Comparison of ENCODE assay signal across 7 mouse cellular contexts in genomic region chr10:37397271-37397991, GRCm38 (mm10).
DNase-seq lines count a peak whose midpoint lies in the region; ATAC-seq and TF ChIP-seq lines count a peak whose summit lies in the region.

No protein-coding gene starts in this region.

- H3K36me3 ChIP-seq in midbrain, postnatal 0 days (ENCODE audit: insufficient read depth, low read length): no peaks in the 10 kb centered on the region
- no peaks in the 10 kb centered on the region for H3K36me3 ChIP-seq in stomach, embryonic 14.5 days (ENCODE audit: control insufficient read depth, insufficient read depth, low read length)

- H3K9me3 ChIP-seq in midbrain, postnatal 0 days (ENCODE audit: low read length): no peaks in the 10 kb centered on the region
- no peaks in the 10 kb centered on the region for H3K9me3 ChIP-seq in stomach, embryonic 14.5 days (ENCODE audit: control insufficient read depth, low read depth, low read length)

- no peak for TF ChIP-seq CTCF in midbrain, postnatal 0 days (IDR thresholded peaks at IDR 0.05)

- DNase-seq in brain, adult 2 months (ENCODE audit: low read depth, low spot score): peak; percentile 92
- peak; percentile 67 for DNase-seq in embryo, embryonic 11.5 days (ENCODE audit: low read depth, low spot score)
- peak; percentile 66 to 67 for DNase-seq in heart, adult 18-20 months
- peak; percentile 9 for DNase-seq in kidney, adult 11 months
- peak; percentile 67 for DNase-seq in liver
- peak; percentile 91 for DNase-seq in midbrain, postnatal 0 days (ENCODE audit: low spot score)

- peak overlapping the region; percentile 32 for H3K4me3 ChIP-seq in midbrain, postnatal 0 days (ENCODE audit: low read depth, low read length)
- peak overlapping the region; percentile 18; the same call in 1 of the 2 replicates for H3K4me3 ChIP-seq in stomach, embryonic 14.5 days (ENCODE audit: low read depth, low read length)

- ATAC-seq in midbrain, postnatal 0 days (ENCODE audit: low FRiP score): peak; percentile 88
- ATAC-seq in stomach, embryonic 14.5 days (ENCODE audit: insufficient number of reproducible peaks, insufficient read depth, low FRiP score, low read depth): peak; percentile 87; the same call in 1 of the 2 replicates

- H3K27me3 ChIP-seq in midbrain, postnatal 0 days (ENCODE audit: insufficient read depth, low read length): no peaks in the 10 kb centered on the region
- H3K27me3 ChIP-seq in stomach, embryonic 14.5 days (ENCODE audit: control insufficient read depth, insufficient read depth, low read length): no peaks in the 10 kb centered on the region

- 2% methylated on average over 18 of the region's 18 CpGs for WGBS in midbrain, postnatal 0 days
- WGBS in stomach, embryonic 14.5 days: 3% methylated on average over 18 of the region's 18 CpGs

- no peak overlapping the region for H3K27ac ChIP-seq in midbrain, postnatal 0 days (ENCODE audit: low read depth, low read length)
- H3K27ac ChIP-seq in stomach, embryonic 14.5 days (ENCODE audit: low read length): peak overlapping the region; percentile 78; the same call in 1 of the 2 replicates

- H3K4me2 ChIP-seq in midbrain, postnatal 0 days (ENCODE audit: low read depth, low read length, poor library complexity, severe bottlenecking): peak overlapping the region; percentile 69
- peak overlapping the region; percentile 46 for H3K4me2 ChIP-seq in stomach, embryonic 14.5 days (replicated peaks; ENCODE audit: low read depth, low read length)

- H3K4me1 ChIP-seq in midbrain, postnatal 0 days (ENCODE audit: insufficient read depth, low read length): no peaks in the 10 kb centered on the region
- 0 out of 2 replicates have a peak, but pooled peaks cover 4% of the 10 kb centered on the region for H3K4me1 ChIP-seq in stomach, embryonic 14.5 days (ENCODE audit: control insufficient read depth, insufficient read depth, low read length)

- 0 out of 2 replicates have a peak overlapping the region, but pooled peaks have one; percentile 33 for H3K9ac ChIP-seq in midbrain, postnatal 0 days (replicated peaks; ENCODE audit: low read length, poor library complexity, severe bottlenecking)
- no peak overlapping the region for H3K9ac ChIP-seq in stomach, embryonic 14.5 days (replicated peaks; ENCODE audit: low read depth, low read length)

Comparison
In these comparisons a context has a peak if more than half of its experiments do, and no peak if none do; other contexts are left out.
1. DNase-seq: peak in every context shown above with its lines; median percentile 92 in brain, adult 2 months; 91 in midbrain, postnatal 0 days; 67 in embryo, embryonic 11.5 days; 67 in liver; 66 in heart, adult 18-20 months; 9 in kidney, adult 11 months.